ENCODE assay signal across 27 mouse cellular contexts in genomic region chr10:63201534-63201933, GRCm38 (mm10). TPM values are rescaled to one million over a fixed set of nuclear protein-coding genes. Genes with fewer than 3 reads are reported as not detected.
DNase-seq lines count a peak whose midpoint lies in the region; ATAC-seq and TF ChIP-seq lines count a peak whose summit lies in the region.
"Had no signal": no experiment of that assay in that cellular context is flagged by ENCODE, and none has a peak within 500 bp of the region (broad histone marks: within the 10 kb centered on the region; RNA-seq: fewer than 3 reads in every experiment).

No protein-coding gene starts in this region.

- no peaks in the 10 kb centered on the region for H3K9me3 ChIP-seq in heart, embryonic 15.5 days (replicated peaks)
- H3K9me3 ChIP-seq: embryonic facial prominence, embryonic 12.5 days; embryonic facial prominence, embryonic 15.5 days; hindbrain, embryonic 12.5 days; hindbrain, embryonic 15.5 days had no signal

- DNase-seq in gastrocnemius, postnatal 10 days: peak; percentile 19
- no peak for DNase-seq in gastrocnemius, adult 18-20 months (ENCODE audit: low spot score)
- DNase-seq in heart, adult 9 months (ENCODE audit: low spot score in 2 of 2): no peak
- peak; percentile 19 for DNase-seq in ES-CJ7 (ENCODE audit: low read depth, low spot score)
- DNase-seq: adrenal gland, adult 2 months; adrenal gland, postnatal 14 days; B cell, adult 2 months; cerebellum, adult 11 months; cerebellum, adult 2 months; cerebellum, adult 9-11 months; cerebellum, postnatal 25 days; forebrain, postnatal 0 days; gastrocnemius, postnatal 14 days; kidney, adult 2 months had no signal

- H3K4me2 ChIP-seq in heart, embryonic 15.5 days: no peak overlapping the region
- H3K4me2 ChIP-seq in myocyte (ENCODE audit: low read depth): peak overlapping the region; percentile 48
- H3K4me2 ChIP-seq: embryonic facial prominence, embryonic 12.5 days; embryonic facial prominence, embryonic 15.5 days; hindbrain, embryonic 12.5 days; hindbrain, embryonic 15.5 days had no signal

- no peak for TF ChIP-seq POLR2A in myocyte (IDR thresholded peaks at IDR 0.05; ENCODE audit: insufficient read length, low read depth)

- no peak for ATAC-seq in heart, embryonic 15.5 days (replicated peaks; ENCODE audit: insufficient number of reproducible peaks, insufficient read depth, low FRiP score, low read depth)
- no peak for ATAC-seq in CD4-positive, CD25-positive, alpha-beta regulatory T cell, adult 4 months
- ATAC-seq: forebrain, embryonic 14.5 days; forebrain, postnatal 0 days; intestine, postnatal 0 days had no signal

- no peaks in the 10 kb centered on the region for H3K27me3 ChIP-seq in heart, embryonic 15.5 days
- no peaks in the 10 kb centered on the region for H3K27me3 ChIP-seq in myocyte (ENCODE audit: control insufficient read depth, insufficient read depth, insufficient read length)
- H3K27me3 ChIP-seq: embryonic facial prominence, embryonic 12.5 days; embryonic facial prominence, embryonic 15.5 days; hindbrain, embryonic 12.5 days; hindbrain, embryonic 15.5 days had no signal

- H3ac ChIP-seq in myocyte (ENCODE audit: control insufficient read depth, insufficient read length): no peak overlapping the region

- H3K9ac ChIP-seq in heart, embryonic 15.5 days: no peak overlapping the region
- H3K9ac ChIP-seq: embryonic facial prominence, embryonic 12.5 days; embryonic facial prominence, embryonic 15.5 days; forebrain, postnatal 0 days; hindbrain, embryonic 12.5 days; hindbrain, embryonic 15.5 days had no signal

- H3K4me3 ChIP-seq in heart, embryonic 15.5 days: no peak overlapping the region
- no peak overlapping the region for H3K4me3 ChIP-seq in myocyte
- H3K4me3 ChIP-seq: embryonic facial prominence, embryonic 12.5 days; embryonic facial prominence, embryonic 15.5 days; hindbrain, embryonic 12.5 days; hindbrain, embryonic 15.5 days had no signal

- WGBS in heart, embryonic 15.5 days: 67% methylated on average over 8 of the region's 8 CpGs

- H3K27ac ChIP-seq in heart, embryonic 15.5 days: 0 out of 2 replicates have a peak overlapping the region, but pooled peaks have one; percentile 22
- H3K27ac ChIP-seq: embryonic facial prominence, embryonic 12.5 days; embryonic facial prominence, embryonic 15.5 days; hindbrain, embryonic 12.5 days; hindbrain, embryonic 15.5 days had no signal

- H3K4me1 ChIP-seq in heart, embryonic 15.5 days (replicated peaks): peaks cover 8% of the 10 kb centered on the region
- H3K4me1 ChIP-seq: embryonic facial prominence, embryonic 12.5 days; embryonic facial prominence, embryonic 15.5 days; hindbrain, embryonic 12.5 days; hindbrain, embryonic 15.5 days had no signal

- no peaks in the 10 kb centered on the region for H3K36me3 ChIP-seq in heart, embryonic 15.5 days
- H3K36me3 ChIP-seq in myocyte (ENCODE audit: control insufficient read depth, insufficient read depth): no peaks in the 10 kb centered on the region
- H3K36me3 ChIP-seq: embryonic facial prominence, embryonic 12.5 days; embryonic facial prominence, embryonic 15.5 days; hindbrain, embryonic 12.5 days; hindbrain, embryonic 15.5 days had no signal

- no peaks in the 10 kb centered on the region for H3K79me2 ChIP-seq in myocyte (ENCODE audit: control insufficient read depth, insufficient read depth)

TF ChIP-seq in myocyte, 11 proteins besides CTCF, POLR2A, EP300 and RAD21:
- TF ChIP-seq MAX (IDR thresholded peaks at IDR 0.05; ENCODE audit: low read depth) (no peak), USF1 (IDR thresholded peaks at IDR 0.05; ENCODE audit: low read depth) (no peak)

RNA-seq across cellular contexts. Expression of gene Mypn, which starts 2.2 kb away (rescaled TPM):
- total RNA-seq in gastrocnemius, postnatal 10 days (2021): 100 to 1,000 TPM; 230 to 232 TPM
- total RNA-seq in gastrocnemius, adult 18-20 months (2021): 100 to 1,000 TPM; 279 to 292 TPM
- polyA plus RNA-seq in heart, embryonic 15.5 days (2015; fragmentation: Nextera tagmentation; extraction: Ambion mirVana): 8.7 and 9.9 TPM in 2 replicates
- 7.9 TPM for polyA plus RNA-seq in myocyte (2012; fragmentation: generic; extraction: Trizol)
- polyA plus RNA-seq in CD4-positive, CD25-positive, alpha-beta regulatory T cell, adult 4 months (2017; shearing (Covaris generic)): not detected
- total RNA-seq: common myeloid progenitor, adult 5-6 weeks; hematopoietic stem cell, adult 5-6 weeks had no signal
- polyA plus RNA-seq: forebrain, embryonic 11.5 days; intestine, embryonic 14.5 days had no signal

RNA-seq across cellular contexts. Expression of gene Herc4, which starts 42.1 kb away (rescaled TPM):
- 10 to 100 TPM; 22.6 to 32.1 TPM for total RNA-seq in gastrocnemius, postnatal 10 days (2021)
- total RNA-seq in gastrocnemius, adult 18-20 months (2021): 10 to 100 TPM; 19.5 to 23.9 TPM
- 30.3 and 31.1 TPM in 2 replicates for polyA plus RNA-seq in heart, embryonic 15.5 days (2015; fragmentation: Nextera tagmentation; extraction: Ambion mirVana)
- polyA plus RNA-seq in myocyte (2012; fragmentation: generic; extraction: Trizol): 13.6 TPM
- polyA plus RNA-seq in CD4-positive, CD25-positive, alpha-beta regulatory T cell, adult 4 months (2017; shearing (Covaris generic)): 100 to 1,000 TPM in 1 of 2 experiments, 10 to 100 TPM in 1; 70.4 to 105 TPM

Comparison
In these comparisons a context has a peak if more than half of its experiments do, and no peak if none do; other contexts are left out.
1. DNase-seq: peak in gastrocnemius, postnatal 10 days (single experiment) and ES-CJ7 (single experiment); none in gastrocnemius, adult 18-20 months (single experiment) and heart, adult 9 months (0 of 2).